Mouse (Mus musculus): ENCODE measurements around the gene Ms4a10.
A peak's percentile ranks its signal among the peaks of the same experiment; 100 is the strongest.

Gene Ms4a10

GRCm38 (mm10) chr19:10974238-10974865, at the start of gene Ms4a10:
Gene Ms4a10, minus strand, starts transcription at chr19:10974670.
- DNase-seq (ENCODE audit: low spot score) = no peak

- DNase-seq (ENCODE audit: low spot score) = no peak
Measured at GRCm38 (mm10) chr19:11022382-11022781, 47.9 kb upstream of the Ms4a10 start.

GRCm38 (mm10) chr19:11017891-11018290, 43.4 kb upstream of the Ms4a10 start, which contains the start of gene Ms4a18:
Gene Ms4a18, minus strand, starts transcription at chr19:11018031.
- DNase-seq (ENCODE audit: low spot score) = no peak

GRCm38 (mm10) chr19:11017251-11017650, 42.8 kb upstream of the Ms4a10 start:
- no peak for DNase-seq (ENCODE audit: low spot score)

- DNase-seq (ENCODE audit: low spot score) = no peak
Measured at GRCm38 (mm10) chr19:11015998-11016397, 41.5 kb upstream of the Ms4a10 start.

- no peak for DNase-seq (ENCODE audit: low spot score)
Measured at GRCm38 (mm10) chr19:11015468-11015867, 41.0 kb upstream of the Ms4a10 start.

GRCm38 (mm10) chr19:10993150-10993549, 18.7 kb upstream of the Ms4a10 start, which contains the start of gene Ms4a15:
Gene Ms4a15, minus strand, starts transcription at chr19:10993250.
- no peak for DNase-seq (ENCODE audit: low spot score)

GRCm38 (mm10) chr19:10991911-10992310, 17.4 kb upstream of the Ms4a10 start:
- DNase-seq (ENCODE audit: low spot score) = no peak

GRCm38 (mm10) chr19:10990751-10991150, 16.3 kb upstream of the Ms4a10 start:
- no peak for DNase-seq (ENCODE audit: low spot score)

GRCm38 (mm10) chr19:10988563-10988962, 14.1 kb upstream of the Ms4a10 start:
- DNase-seq (ENCODE audit: low spot score) = no peak

GRCm38 (mm10) chr19:10985889-10986288, 11.4 kb upstream of the Ms4a10 start:
- DNase-seq (ENCODE audit: low spot score) = no peak

GRCm38 (mm10) chr19:10984551-10984950, 10.1 kb upstream of the Ms4a10 start:
- DNase-seq (ENCODE audit: low spot score) = no peak

- DNase-seq (ENCODE audit: low spot score) = peak; percentile 50
Measured at GRCm38 (mm10) chr19:10983146-10983545, 8.7 kb upstream of the Ms4a10 start.

- DNase-seq (ENCODE audit: low spot score) = no peak
Measured at GRCm38 (mm10) chr19:10980210-10980609, 5.7 kb upstream of the Ms4a10 start.

- peak; percentile 88 for DNase-seq (ENCODE audit: low spot score)
Measured at GRCm38 (mm10) chr19:10979184-10980168, 5.0 kb upstream of the Ms4a10 start.

- peak; percentile 32 for DNase-seq (ENCODE audit: low spot score)
Measured at GRCm38 (mm10) chr19:10976318-10976717, 1.8 kb upstream of the Ms4a10 start.

GRCm38 (mm10) chr19:10975187-10975586, 717 bp upstream of the Ms4a10 start:
- no peak for DNase-seq (ENCODE audit: low spot score)

GRCm38 (mm10) chr19:10973187-10973586, 1.3 kb downstream of the Ms4a10 start:
- DNase-seq (ENCODE audit: low spot score) = no peak

GRCm38 (mm10) chr19:10972660-10973059, 1.8 kb downstream of the Ms4a10 start:
- no peak for DNase-seq (ENCODE audit: low spot score)

GRCm38 (mm10) chr19:10970457-10970856, 4.0 kb downstream of the Ms4a10 start:
- no peak for DNase-seq (ENCODE audit: low spot score)

- no peak for DNase-seq (ENCODE audit: low spot score)
Measured at GRCm38 (mm10) chr19:10968578-10968977, 5.9 kb downstream of the Ms4a10 start.

GRCm38 (mm10) chr19:10965721-10966120, 8.7 kb downstream of the Ms4a10 start:
- DNase-seq (ENCODE audit: low spot score) = no peak

GRCm38 (mm10) chr19:10959978-10960346, 14.5 kb downstream of the Ms4a10 start:
- DNase-seq (ENCODE audit: low spot score) = no peak

All from lung, postnatal 25 days (tissue).